Mouse (Mus musculus) bone marrow, adult 2 months (tissue): ENCODE data around the gene Parp8.

Source experiments
- CTCF ChIP-seq: fragments of 200-500 bp; IDR thresholded peaks from 2 replicates; pipeline ENCODE4 v1.5.1; 2011; ENCODE audit warnings: low read length, control low read depth; ENCODE audit not compliant: control insufficient read depth, insufficient read depth
- POLR2A ChIP-seq: fragments of 200-500 bp; IDR thresholded peaks from 2 replicates; pipeline ENCODE4 v1.6.1; 2011; ENCODE audit warnings: low read depth, mild to moderate bottlenecking, control low read depth, low read length, borderline replicate concordance; ENCODE audit not compliant: control insufficient read depth

- TF ChIP-seq CTCF (no peak), POLR2A (no peak)
Observed at GRCm38 (mm10) chr13:116957577-116957976, 67.8 kb downstream of the Parp8 start.
